Mouse (Mus musculus) adrenal gland, adult 18-20 months (tissue): ENCODE measurements around the gene Mboat1. TPM values are rescaled to one million over a fixed set of nuclear protein-coding genes. Genes with fewer than 3 reads are reported as not detected.

Source experiments
- DNase-seq, 2 experiments: peaks; one replicate each; pipeline ENCODE4 v3.0.0; 2021 to 2022; ENCODE audit warnings: low spot score in 2 of 2
- total RNA-seq, 2 experiments: library from RNA; stranded (reverse); gene quantifications; 1 replicate in 1 of 2; 2 replicates in 1 of 2; pipeline ENCODE4 v1.2.3; 2021

Mboat1 gene
- total RNA-seq, 2 experiments from 2014 or later: 2.4 to 2.9 TPM

DNA sequence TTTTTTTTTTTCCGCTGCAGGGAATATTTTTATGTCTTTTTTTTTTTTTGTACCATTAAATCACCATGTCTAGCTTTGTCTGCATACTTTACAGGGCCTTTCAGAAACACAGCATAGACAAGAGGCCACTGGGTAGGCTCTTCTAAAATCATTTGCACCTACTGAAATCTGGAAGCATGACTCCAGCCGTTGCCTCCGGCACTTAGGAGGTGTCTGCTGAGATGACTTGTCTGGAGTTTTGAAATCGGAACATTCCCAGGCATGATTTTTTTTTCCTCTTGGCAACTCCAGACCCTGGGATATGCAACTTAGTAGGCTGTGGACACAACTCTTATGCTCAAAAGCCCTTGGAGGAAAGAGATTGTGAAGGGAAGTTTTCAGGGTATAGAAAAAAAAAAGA, 109.3 kb downstream of the Mboat1 start:
- no peak for DNase-seq

DNA sequence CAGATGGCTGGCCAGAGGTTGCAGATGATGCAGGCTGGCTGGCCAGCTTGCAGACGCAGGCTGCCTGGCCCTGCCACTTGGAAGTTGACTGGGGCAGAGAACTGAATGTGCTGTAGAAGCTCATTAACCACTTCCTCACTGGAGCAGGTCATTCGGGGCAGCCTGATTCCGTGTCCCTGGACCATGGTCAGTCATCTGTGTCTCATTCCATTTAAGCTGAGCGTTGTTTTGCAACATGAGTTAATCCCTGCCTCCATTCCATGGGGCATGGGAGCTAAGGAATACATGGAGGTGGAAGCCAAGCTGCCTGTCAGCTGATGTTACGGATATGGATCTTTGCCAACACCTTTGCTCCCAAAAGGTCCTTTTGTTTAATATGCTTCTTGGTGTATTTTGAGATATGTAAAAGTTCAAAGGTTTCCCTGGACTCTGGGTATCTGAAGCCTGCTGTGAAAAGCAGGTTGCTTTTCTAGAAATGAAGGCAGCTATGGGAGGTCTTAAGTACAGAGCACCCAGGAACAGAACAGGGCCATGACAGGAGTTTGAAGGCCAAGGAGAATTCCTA, 114.1 kb downstream of the Mboat1 start:
- DNase-seq: no peak

DNA sequence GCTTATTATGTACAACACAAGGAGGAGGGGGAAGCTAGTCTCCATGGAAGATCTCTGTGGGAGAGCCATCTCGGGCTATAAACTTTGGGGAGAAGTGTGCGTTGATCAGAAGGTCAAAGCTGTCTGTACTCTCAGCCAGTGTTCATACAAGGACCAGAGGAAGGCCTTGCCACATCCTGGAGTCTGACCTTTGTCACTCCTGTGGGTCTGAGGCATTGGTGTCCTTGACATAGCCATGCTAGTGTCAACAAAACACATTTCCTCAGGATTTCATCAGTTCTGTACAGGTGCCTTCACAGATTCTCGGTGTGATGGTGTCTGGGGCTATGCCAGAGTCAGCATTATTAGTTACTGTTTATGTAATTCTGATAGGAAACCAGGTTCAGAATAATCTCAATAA, 115.1 kb downstream of the Mboat1 start:
- no peak for DNase-seq

DNA sequence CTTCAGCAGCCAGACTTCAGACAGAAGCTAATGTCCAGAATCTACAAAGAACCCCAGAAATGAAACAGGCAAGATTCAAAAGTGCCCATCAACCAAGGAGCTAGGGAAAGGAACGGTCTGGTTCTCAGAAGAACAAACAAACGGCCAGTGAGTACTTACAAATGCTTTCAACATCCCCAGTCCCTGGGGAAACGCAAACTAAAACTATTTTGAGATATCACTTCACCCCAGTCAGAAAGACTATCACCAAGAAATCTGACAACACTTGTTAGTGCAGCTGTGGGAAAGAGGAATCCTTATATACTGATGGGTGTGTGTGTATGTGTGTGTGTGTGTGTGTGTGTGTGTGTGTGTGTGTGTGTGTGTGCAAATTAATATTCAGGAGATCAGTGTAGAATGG, 116.4 kb downstream of the Mboat1 start:
- no peak for DNase-seq

DNA sequence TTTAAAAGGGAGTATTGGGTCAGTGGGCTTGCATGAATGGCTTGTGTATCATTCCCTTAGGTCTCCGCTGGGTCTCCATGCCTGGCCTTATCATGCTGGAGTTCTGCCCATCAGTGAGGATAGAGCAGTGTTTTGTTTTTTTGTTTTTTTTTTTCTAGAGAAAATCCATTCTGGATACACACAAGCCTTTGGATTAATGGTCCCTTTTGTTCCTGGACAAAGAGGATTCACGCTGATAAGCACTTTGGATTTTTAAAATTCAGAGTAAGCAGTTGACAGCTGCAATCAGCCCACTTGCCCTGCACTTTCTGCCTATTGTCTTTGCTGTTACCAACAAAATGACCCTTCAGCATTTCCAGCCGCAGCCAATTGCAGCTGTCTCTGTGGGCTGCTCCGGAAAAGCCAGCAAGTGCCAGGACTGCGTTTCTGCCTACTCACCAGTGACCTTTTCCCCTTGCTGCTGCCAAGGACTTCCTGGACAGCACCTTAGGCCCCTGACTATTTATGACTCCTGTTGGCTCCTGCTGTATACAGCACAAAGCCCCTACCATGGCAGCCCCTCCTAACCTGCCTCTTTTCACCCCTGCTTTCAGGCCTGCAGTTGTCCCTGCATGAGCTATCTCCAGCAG, 117.5 kb downstream of the Mboat1 start:
- DNase-seq: peak; percentile 23 to 31

DNA sequence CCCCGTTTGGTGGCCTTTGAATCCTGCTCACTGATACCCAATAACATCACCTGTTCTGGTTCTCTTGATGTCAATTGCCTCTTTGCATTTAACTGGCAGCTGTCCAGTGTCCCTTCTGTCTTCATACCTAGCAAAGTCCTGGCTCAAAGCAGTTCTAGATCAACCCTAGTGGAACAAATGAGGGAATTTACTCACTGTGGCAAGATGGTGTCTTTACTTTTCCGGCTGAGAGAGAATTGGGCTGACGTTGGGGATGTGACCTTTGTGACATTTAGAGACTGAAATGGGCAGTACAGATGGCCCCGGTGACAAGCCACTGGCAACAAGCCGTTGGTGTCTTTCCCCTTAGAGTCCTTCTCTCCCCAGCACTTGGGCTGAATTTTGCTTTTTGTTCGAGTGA, 118.1 kb downstream of the Mboat1 start:
- no peak for DNase-seq

DNA sequence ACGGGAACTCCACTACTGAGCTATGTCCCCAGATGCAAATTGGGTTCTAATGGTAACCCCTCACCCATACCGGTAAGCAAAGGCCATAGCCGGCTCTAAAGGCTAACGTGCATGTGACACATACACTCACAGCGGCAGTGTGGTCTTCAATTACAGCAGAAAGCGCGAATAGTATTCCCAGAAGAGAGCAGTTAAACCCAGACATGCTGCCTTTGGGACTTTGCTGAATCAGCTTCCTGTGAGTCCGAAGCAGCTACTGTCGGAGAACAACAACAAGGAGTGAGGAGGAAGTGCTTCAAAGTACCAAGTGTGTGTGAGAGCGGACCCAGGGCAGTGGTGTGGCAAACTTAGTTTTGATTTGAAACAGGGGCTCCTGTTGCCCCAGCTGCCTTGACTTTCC, 122.5 kb downstream of the Mboat1 start:
- no peak for DNase-seq

DNA sequence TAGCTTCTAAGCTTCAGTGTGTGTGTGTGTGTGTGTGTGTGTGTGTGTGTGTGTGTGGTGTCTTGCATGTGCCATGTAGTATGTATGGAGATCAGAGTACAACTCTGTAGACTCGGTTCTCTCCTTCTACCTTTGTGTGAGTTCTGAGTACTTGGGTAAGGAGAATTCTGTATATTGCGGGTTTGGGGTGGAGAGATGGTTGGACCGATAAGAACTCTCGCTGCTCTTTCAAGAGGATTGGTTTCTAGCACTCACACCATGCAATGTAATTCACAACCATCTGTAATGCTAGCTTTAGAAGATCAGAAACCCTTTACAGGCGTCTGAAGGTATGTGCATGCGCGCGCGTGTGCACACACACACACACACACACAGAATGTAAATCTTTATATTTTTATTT, 123.0 kb downstream of the Mboat1 start:
- no peak for DNase-seq

DNA sequence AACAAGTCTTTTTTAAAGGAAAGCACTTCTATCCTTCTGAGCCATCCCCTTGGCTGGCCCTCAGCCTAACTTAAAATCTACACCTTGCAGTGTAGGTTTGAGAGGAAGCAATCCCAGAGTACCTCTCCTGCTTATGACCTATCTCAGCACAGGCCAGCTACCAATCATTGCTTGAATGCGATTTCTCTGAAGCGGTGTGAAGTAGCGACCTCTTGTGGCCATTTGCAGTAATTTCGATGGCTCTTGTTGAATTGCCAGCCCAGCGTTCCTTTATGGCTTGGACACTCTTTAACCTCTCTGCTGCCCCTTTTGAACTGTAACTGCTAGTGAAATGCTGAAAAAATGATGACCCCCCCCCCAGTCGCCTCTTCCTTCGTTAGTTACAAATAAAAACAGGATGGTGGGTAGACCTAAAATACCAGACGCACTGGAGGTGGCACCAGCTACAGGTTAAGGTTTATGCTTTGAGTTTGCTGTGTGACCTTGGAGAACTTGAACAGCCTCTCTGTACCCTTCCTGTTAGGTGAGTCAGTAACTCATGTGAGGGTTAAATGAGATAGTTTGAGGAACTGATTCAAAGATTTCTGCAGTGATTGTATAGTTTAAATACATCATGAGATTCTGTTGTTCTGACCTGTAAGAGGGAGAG, 123.7 kb downstream of the Mboat1 start:
- DNase-seq: peak; percentile 59 to 66

DNA sequence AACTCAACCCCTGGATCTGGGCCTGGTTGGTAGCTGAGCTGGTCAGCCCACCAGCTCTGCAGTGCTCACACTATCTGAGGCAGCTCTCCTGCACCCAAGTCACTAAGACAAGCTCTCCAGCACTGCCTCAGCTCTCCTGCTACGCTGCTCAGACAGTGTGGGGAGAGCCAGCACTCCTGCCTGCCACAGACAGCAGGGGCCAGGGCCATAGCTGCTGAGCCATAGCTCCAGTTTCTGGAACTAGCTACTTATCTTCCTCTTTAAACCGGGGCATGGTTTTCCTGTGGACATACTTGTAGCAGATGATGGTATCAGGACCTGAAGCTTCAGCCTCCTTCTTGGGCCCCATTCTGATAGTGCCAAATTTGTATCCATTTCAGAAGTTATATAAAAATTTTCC, 127.4 kb downstream of the Mboat1 start:
- DNase-seq: no peak

DNA sequence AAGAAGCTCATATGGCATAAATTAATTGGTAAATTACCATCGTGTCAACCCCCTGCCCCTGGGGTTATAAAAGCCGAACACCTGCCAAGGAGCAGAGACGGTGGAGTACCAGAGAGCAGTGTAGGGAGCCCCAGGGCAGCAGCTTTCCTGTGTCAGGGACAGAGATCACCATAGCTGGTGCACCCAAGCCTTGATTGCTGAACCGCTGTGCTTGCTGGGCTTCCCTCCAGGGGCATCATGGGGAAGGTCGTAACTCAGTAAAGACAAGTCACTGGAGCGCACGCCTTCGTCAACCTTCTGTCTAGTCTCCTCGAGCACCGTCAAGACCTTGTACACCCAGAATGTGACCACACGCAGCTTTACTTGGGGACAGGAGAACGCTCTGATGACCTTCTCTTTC, 128.0 kb downstream of the Mboat1 start:
- no peak for DNase-seq

DNA sequence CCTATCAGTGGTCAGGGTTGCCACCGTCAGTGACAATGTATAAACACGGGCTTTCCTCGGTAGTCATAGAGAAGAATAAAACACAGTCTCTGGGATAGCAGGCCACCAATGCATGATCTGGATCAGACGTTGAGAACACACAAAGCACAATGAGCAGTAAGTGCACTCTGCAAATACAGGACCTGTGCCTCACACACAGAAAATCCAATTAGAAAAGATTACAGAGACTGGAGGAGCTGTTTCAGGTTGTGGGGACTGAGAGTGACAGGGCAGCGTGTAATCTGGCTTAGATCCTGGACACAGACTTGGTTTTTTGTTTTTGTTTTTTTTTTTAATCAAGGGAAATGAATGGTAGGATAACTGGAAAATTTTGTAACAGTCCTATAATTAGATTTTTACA, 128.5 kb downstream of the Mboat1 start:
- DNase-seq: no peak

DNA sequence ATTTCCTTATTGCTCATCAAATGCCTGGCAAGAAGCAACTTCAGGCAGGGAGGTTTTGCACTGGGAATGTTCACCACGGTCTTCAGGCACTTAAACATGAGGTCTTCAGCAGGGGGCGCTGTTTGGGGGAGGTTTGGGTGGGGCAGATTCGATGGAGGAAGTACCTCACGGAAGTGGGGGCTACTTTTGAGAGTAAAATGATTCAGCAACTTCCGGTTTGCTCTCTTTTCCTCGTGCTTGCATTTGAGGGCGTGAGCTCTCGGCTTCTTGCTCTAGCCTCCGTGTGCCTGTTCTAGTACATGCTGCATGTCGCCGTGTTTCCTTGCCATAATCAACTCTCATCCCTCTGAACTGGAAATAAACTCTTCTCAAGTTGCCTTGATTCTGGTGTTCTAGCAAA, 129.7 kb downstream of the Mboat1 start:
- no peak for DNase-seq

DNA sequence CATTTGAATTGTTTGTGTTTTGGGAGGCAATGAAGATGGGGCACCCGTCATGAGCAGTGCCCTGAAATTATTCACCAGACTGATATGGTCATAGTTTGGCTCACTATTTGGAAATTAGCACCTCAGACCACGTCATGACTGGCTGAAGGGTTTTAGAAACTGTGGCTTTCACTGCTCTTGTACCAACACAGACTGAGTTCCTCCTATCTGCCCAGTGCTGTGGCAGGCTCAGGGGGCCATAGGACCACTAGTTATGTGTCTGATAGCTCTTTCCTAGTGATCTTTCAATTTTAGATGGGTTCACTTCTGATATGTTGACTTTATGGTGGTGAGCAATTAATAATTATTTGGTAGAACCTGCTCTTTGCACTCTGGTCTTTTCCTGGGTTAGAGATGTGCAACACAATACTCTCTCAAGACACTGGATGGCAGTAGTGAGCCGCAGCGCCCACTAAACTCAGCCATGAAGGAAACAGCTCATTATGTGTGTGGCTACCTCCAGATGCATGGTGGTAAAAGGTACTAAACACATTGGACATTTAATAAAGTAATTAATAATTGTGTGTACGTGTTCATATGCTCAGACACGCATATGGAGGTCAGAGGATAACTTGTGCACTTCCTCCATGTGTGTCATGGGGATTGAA, 135.9 kb downstream of the Mboat1 start:
- DNase-seq: peak; percentile 49 to 50

Other genes with a start within 250 kb of the Mboat1 start
- gene E2f3, start 150.4 kb upstream of the Mboat1 start, total RNA-seq: 10 to 100 TPM in 1 of 2 experiments, 1 to 10 TPM in 1; 6.7 to 10.6 TPM
- gene Agtr1a, start 200.0 kb downstream of the Mboat1 start, total RNA-seq: 100 to 1,000 TPM; 340 to 534 TPM